Mouse (Mus musculus) cerebellum, adult 2 months (tissue): ENCODE data around the gene Csrp3. TPM values are rescaled to one million over a fixed set of nuclear protein-coding genes. Genes with fewer than 3 reads are reported as not detected.

Experiments
- DNase-seq, 2 experiments: peaks; one replicate each; pipeline ENCODE4 v3.0.0; 2021
- H3K27ac ChIP-seq: fragments of 200-500 bp; 2 replicates; pipeline ENCODE4 v1.5.1; 2012; ENCODE audit warnings: low read length, control low read depth, inconsistent platforms; ENCODE audit not compliant: insufficient read depth
- H3K27me3 ChIP-seq: fragments of 200-500 bp; 2 replicates; pipeline ENCODE4 v1.6.1; 2012; ENCODE audit warnings: inconsistent platforms, mild to moderate bottlenecking, low read length, moderate library complexity; ENCODE audit not compliant: control insufficient read depth, insufficient read depth
- H3K4me1 ChIP-seq: fragments of 200-500 bp; 2 replicates; pipeline ENCODE4 v1.6.1; 2011; ENCODE audit warnings: low read length; ENCODE audit not compliant: control insufficient read depth, insufficient read depth
- H3K4me3 ChIP-seq: fragments of 200-500 bp; replicated peaks from 2 replicates; pipeline ENCODE3; 2011; ENCODE audit warnings: mild to moderate bottlenecking, low read depth, low read length, control low read depth; ENCODE audit not compliant: insufficient read depth
- CTCF ChIP-seq: fragments of 200-500 bp; IDR thresholded peaks from 2 replicates; pipeline ENCODE4 v1.5.1; 2011; ENCODE audit warnings: low read depth, mild to moderate bottlenecking, control low read depth, low read length, moderate library complexity, borderline replicate concordance; ENCODE audit not compliant: insufficient read depth
- POLR2A ChIP-seq: fragments of 200-500 bp; IDR thresholded peaks from 2 replicates; pipeline ENCODE4 v1.6.1; 2011; ENCODE audit warnings: low read length, control low read depth, borderline replicate concordance; ENCODE audit not compliant: insufficient read depth
- WGBS: fragments of 180-500 bp; shearing (Covaris S2); methylation state at CpG from one replicate; pipeline ENCODE4 v1.1.7; 2018; 5-methylcytosine and 5-hydroxymethylcytosine counted together
- polyA plus RNA-seq: library from polyadenylated mRNA; depleted of rRNA; stranded (reverse); fragments of >200 nt; gene quantifications from 2 replicates; pipeline ENCODE4 v1.2.3, GENCODE M21; 2012

Csrp3 gene
- polyA plus RNA-seq, 1 experiment, result not detected

DNA sequence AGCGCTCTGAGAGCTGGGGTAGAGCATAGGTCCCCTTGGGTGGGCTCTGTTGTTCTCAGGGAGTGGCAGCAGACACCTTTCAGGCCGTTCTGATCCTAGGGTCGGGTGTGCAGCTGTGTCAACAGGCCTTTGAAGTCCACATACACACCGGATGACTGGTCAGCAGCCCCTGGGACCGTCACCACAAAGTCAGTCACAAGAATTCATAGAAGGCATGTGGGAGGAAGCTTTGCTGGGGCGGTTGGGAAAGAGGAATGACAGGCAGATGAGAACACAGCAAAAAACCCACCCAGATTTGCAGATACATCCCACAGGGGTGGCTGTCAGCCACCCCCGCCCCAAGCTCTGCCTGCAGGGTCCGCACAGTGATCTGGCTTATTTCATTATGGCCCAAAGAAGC is 40.1 kb upstream of the Csrp3 start:
- Histone ChIP-seq H3K27me3 (no peaks in the 10 kb centered on the region), H3K4me1 (no peaks in the 10 kb centered on the region), H3K4me3 (no peak overlapping the region), H3K27ac (no peak overlapping the region)
- DNase-seq, result no peak
- WGBS, result 76% methylated on average over 8 of the region's 8 CpGs
- TF ChIP-seq POLR2A, result no peak
- no peak for TF ChIP-seq CTCF

DNA sequence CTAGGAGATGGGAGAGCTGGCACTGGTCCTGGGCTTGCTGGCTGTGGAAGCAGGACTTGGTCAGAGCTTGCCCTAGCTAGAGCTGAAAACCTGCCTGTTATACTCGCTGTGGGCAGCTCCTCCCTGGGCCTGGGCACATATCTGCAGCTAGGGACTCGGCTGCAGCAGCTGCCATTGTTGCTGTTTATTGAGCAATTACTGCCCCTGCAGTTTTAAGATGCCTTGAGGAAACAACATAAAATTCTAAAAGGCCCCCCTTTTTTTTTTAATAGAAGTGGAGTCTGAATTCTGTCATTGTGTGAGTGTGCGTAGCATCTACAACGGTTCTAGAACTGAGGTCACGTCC is 36.4 kb upstream of the Csrp3 start:
- no peak overlapping the region for H3K4me3 ChIP-seq
- no peak overlapping the region for H3K27ac ChIP-seq
- peaks cover 1% of the 10 kb centered on the region; the same call in 1 of the 2 replicates for H3K27me3 ChIP-seq
- 77% methylated on average over 5 of the region's 5 CpGs for WGBS
- H3K4me1 ChIP-seq, result peaks cover 3% of the 10 kb centered on the region; the same call in 1 of the 2 replicates
- DNase-seq, result no peak
- TF ChIP-seq CTCF (no peak), POLR2A (no peak)

DNA sequence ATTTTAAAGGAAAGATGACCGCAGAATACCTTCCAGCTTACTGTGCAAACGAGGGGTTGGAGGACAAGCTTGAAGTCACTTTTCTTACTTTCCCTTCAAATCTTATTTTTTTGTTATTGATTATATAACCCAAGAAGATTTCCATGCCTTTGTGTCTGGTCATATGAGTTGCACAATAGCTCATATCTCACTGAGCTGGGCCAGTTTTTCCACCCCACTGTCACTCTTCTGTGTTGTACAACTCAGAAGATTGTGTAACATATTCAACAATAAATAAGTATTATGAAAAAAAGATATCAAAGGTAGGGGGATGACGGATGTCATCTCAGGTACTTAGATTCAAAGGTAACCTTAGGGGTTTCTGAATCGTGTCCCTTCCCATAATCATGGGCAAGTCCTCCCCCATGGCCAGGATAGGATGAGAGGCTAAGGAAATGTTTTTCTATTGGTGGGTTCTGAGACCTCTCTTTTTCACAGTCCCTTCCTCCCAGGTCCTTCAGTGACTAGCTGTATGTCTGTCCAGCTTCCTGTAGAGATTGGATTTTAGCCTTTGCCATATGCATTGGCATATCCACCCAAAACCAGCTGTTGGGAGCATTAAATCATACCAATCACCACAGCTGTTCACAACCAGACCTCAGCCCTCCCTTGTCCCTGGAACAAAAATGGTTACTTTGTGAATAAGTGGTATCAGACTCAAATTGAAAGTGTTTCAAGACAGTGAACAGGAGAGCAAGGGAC is 35.9 kb upstream of the Csrp3 start:
- no peak for DNase-seq
- peaks cover 3% of the 10 kb centered on the region; the same call in 1 of the 2 replicates for H3K4me1 ChIP-seq
- WGBS, result 86% methylated on average over 4 of the region's 4 CpGs
- no peak for TF ChIP-seq CTCF
- no peak for TF ChIP-seq POLR2A
- H3K27ac ChIP-seq, result no peak overlapping the region
- H3K27me3 ChIP-seq, result peaks cover 1% of the 10 kb centered on the region; the same call in 1 of the 2 replicates
- no peak overlapping the region for H3K4me3 ChIP-seq

DNA sequence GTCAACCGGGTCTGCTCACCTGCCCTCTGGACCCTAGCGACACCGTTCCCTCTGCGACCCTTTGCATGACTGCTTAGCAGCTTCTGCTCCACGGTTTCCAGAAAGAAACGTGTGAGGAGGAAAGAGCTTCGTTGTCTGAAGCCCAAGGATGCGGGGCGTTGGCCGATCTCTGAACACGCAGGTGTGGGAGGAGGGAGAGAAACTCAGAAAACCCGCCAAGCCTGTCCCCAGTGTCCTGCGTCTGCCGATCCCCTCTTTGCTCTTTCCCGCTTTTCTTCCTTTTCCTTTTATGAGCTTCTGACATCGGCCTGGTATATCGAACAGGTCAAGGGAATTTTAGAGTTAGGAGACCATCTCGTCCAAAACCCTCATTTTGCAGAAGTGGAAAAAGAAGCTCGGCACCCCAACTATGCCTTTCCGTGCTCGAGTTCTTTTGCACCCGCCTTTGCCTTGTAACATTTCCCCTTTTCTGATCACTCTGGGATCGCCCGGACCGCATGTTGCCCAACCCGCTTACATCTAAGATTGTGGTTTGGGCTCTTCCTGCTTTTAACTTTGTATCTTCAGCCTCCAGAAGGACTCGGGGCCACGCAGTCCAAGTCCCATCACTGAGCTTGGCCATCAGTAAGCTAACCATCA is 34.3 kb upstream of the Csrp3 start:
- Histone ChIP-seq H3K4me3 (no peak overlapping the region), H3K4me1 (peaks cover 3% of the 10 kb centered on the region; the same call in 1 of the 2 replicates), H3K27ac (no peak overlapping the region), H3K27me3 (peaks cover 1% of the 10 kb centered on the region; the same call in 1 of the 2 replicates)
- no peak for DNase-seq
- 5% methylated on average over 28 of the region's 28 CpGs for WGBS
- TF ChIP-seq POLR2A (no peak), CTCF (no peak)

DNA sequence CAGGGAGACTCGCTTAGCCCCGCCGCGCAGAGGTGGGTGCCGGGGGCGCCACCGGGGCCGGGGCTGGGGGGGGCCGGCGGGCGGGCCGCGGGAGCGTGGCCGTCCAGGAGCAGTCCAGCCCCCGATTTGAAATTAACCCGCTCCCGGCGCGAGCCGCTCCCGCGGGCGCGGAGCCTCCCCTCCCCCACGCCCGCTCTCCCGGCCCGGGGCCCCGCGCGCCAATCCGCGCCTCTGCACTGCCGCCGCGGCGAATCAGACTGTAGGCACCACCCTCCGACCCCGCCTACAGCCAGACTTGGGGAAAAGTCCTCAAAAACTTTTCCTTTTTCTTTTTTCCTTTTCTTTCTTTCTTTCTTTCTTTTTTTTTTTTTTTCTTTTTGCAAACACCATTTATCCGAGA is 33.7 kb upstream of the Csrp3 start, which contains the start of gene E2f8:
TSS of gene E2f8 (minus strand) at position 111 of the 400 bp plus-strand sequence.
- DNase-seq, result peak in 1 of 2 experiments; percentile 20

DNA sequence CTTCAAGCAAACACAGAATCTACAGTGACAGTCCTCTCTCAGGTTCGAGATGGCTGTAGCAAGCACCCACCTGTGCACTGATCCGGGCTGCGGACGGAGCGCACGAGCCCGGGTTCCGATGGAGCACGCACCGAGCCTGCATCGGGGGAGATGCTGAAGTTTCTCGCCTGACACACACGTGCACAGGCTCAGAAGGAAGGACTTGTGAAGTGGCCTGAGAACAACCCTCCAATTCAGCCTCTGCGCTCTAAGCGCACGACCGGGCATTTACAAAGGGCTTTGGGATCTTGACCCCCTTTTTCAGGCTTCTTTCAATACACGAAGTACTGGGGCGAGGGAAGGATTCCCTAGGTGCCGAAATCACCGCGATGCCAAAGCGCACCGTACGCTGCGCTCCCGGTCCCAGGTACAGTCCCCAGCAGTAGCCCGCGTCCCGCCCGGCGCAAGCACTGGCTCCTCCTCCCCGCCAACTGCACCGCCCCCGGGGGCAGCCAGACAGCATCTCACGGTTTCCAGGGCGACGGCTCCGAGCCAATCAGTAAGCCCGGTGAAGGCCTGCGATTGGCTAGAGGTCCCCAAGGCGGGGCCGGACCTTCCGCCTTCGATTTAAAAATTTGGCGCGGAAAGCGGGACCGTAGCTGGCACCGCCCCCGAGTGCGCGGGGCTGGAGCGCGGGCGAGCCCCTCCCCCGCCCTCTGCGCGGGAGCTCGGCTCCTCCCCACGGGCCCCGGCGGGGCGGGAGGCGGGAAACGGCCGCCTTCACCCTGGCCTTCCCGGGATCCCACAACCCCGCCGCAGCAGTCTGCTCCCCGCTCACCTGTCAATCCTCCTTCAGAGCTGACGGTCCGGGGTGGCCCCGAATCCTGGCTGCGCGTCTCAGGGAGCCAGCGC is 33.0 kb upstream of the Csrp3 start:
- WGBS, result under 1% methylated on average over 76 of the region's 77 CpGs
- peak; percentile 91 to 94 for DNase-seq
- H3K4me3 ChIP-seq, result peak overlapping the region; percentile 55
- H3K4me1 ChIP-seq, result peaks cover 3% of the 10 kb centered on the region; the same call in 1 of the 2 replicates
- H3K27me3 ChIP-seq, result peaks cover 1% of the 10 kb centered on the region; the same call in 1 of the 2 replicates
- no peak for TF ChIP-seq POLR2A
- no peak for TF ChIP-seq CTCF
- no peak overlapping the region for H3K27ac ChIP-seq

More for the DNA sequence above, 33.7 kb upstream of the Csrp3 start, which contains the start of gene E2f8:
- Histone ChIP-seq H3K27ac (no peak within 1 kb of the TSS), H3K4me3 (peak within 1 kb of the TSS; percentile 55), H3K4me1 (peaks cover 3% of the 10 kb centered on the region; the same call in 1 of the 2 replicates), H3K27me3 (peaks cover 1% of the 10 kb centered on the region; the same call in 1 of the 2 replicates)
- WGBS, result under 1% methylated on average over 40 of the region's 41 CpGs
- no peak for TF ChIP-seq POLR2A
- TF ChIP-seq CTCF, result no peak

DNA sequence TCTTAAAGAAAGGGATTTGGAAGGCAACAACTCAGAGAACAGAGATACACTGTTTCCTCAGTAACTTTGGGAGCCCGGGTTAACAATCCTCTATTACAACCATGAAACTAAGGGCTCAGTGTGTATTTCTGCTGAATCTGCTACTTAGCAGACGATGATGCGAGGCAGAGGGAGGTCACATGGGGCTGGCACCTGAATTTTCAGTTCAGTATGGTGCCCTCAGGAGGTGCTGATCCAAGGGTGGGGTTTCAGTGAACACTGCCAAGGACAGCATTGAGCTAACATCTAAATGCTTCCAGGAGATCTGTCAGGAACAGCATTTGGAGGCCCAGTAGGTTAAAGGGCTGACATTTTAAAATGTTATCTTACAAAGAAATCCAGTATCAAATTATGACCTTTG is 31.7 kb upstream of the Csrp3 start:
- H3K4me1 ChIP-seq, result peaks cover 3% of the 10 kb centered on the region; the same call in 1 of the 2 replicates
- TF ChIP-seq CTCF, result no peak
- TF ChIP-seq POLR2A, result no peak
- H3K27me3 ChIP-seq, result peaks cover 1% of the 10 kb centered on the region; the same call in 1 of the 2 replicates
- 75% methylated on average over 3 of the region's 3 CpGs for WGBS
- no peak for DNase-seq
- H3K4me3 ChIP-seq, result no peak overlapping the region
- no peak overlapping the region for H3K27ac ChIP-seq
